Mouse (Mus musculus) left cerebral cortex, postnatal 10 days (tissue): ENCODE measurements around the gene Notum. TPM values are rescaled to one million over a fixed set of nuclear protein-coding genes. Genes with fewer than 3 reads are reported as not detected.
A peak's percentile ranks its signal among the peaks of the same experiment; 100 is the strongest.

Experiments used
- DNase-seq, 2 experiments: peaks; one replicate each; pipeline ENCODE4 v3.0.0; 2021 to 2022; ENCODE audit warnings: low spot score in 2 of 2, mixed read lengths in 1 of 2; ENCODE audit errors: extremely low spot score in 1 of 2
- intact Hi-C: fragments of 180-260 bp; cut with DNase I; formaldehyde crosslinking; loops from one replicate; pipeline ENCODE4 v1.15.1; 2025
- total RNA-seq, 2 experiments: library from RNA; stranded (reverse); gene quantifications; 2 replicates each; pipeline ENCODE4 v1.2.3; 2021

Gene Notum
- total RNA-seq, 2 experiments from 2014 or later, result 4.2 to 5.7 TPM

GRCm38 (mm10) chr11:120647047-120647830, 13.7 kb downstream of the Notum start:
- intact Hi-C loops, result no loop called here
- no peak for DNase-seq

GRCm38 (mm10) chr11:120643601-120643987, 17.4 kb downstream of the Notum start, which contains the start of gene Pycr1:
Pycr1 (minus strand) TSS chr11:120643769.
- intact Hi-C loops, result no loop called here
- peak; percentile 92 to 93 for DNase-seq

GRCm38 (mm10) chr11:120642939-120643600, 17.9 kb downstream of the Notum start:
- DNase-seq, result no peak
- intact Hi-C loops, result no loop called here

GRCm38 (mm10) chr11:120641869-120642268, 19.1 kb downstream of the Notum start:
- intact Hi-C loops, result no loop called here
- DNase-seq, result no peak

- intact Hi-C loops, result no loop called here
- DNase-seq, result no peak
These were observed 19.7 kb downstream of the Notum start for GRCm38 (mm10) chr11:120641255-120641654.

GRCm38 (mm10) chr11:120634810-120635209, 26.2 kb downstream of the Notum start:
- DNase-seq, result no peak
- intact Hi-C loops, result no loop called here

GRCm38 (mm10) chr11:120633520-120634343, 27.2 kb downstream of the Notum start, which contains the start of gene Mafg:
Mafg (minus strand) TSS chr11:120633600.
- peak; percentile 93 to 97 for DNase-seq
- intact Hi-C loops, result no loop called here

- DNase-seq, result peak in 1 of 2 experiments; percentile 84
- intact Hi-C loops, result no loop called here
These were observed 28.1 kb downstream of the Notum start for GRCm38 (mm10) chr11:120632559-120633519.

- intact Hi-C loops, result no loop called here
- DNase-seq, result no peak
These were observed 29.1 kb downstream of the Notum start for GRCm38 (mm10) chr11:120631726-120632448.

GRCm38 (mm10) chr11:120630881-120631725, 29.9 kb downstream of the Notum start:
- no peak for DNase-seq
- intact Hi-C loops, result no loop called here

GRCm38 (mm10) chr11:120630401-120630871, 30.5 kb downstream of the Notum start:
- DNase-seq, result peak in 1 of 2 experiments; percentile 78
- intact Hi-C loops, result no loop called here

- DNase-seq, result peak in 1 of 2 experiments; percentile 73
- intact Hi-C loops, result no loop called here
These were observed 31.1 kb downstream of the Notum start for GRCm38 (mm10) chr11:120629911-120630310.

- peak in 1 of 2 experiments; percentile 52 for DNase-seq
- intact Hi-C loops, result no loop called here
These were observed 31.6 kb downstream of the Notum start for GRCm38 (mm10) chr11:120629341-120629730.

GRCm38 (mm10) chr11:120628601-120629340, 32.2 kb downstream of the Notum start:
- intact Hi-C loops, result no loop called here
- no peak for DNase-seq

- no peak for DNase-seq
- intact Hi-C loops, result no loop called here
These were observed 33.3 kb downstream of the Notum start for GRCm38 (mm10) chr11:120627468-120628300.
